9 mouse cellular contexts compared by ENCODE assay signal in the genomic region with DNA sequence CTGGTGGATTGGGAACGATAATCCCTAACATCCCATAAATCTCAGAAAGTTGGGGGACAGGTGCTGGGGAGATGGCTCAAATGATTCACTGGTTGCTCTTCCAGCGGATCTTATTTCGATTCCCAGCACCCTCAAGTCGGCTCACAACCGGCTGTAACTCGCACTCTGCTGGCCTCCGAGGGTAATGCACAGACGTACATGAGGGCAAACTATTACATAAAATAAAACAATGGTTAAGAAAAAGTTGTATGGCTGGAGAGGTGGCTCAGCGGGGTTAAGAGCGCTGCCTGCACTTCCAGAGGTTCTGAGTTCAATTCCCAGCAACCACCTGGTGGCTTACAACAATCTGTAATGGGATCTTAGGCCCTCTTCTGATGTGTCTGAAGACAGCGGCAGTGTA. TPM values are rescaled to one million over a fixed set of nuclear protein-coding genes. Genes with fewer than 3 reads are reported as not detected.
DNase-seq lines count a peak whose midpoint lies in the region; ATAC-seq lines count a peak whose summit lies in the region.
"Had no signal": no experiment of that assay in that cellular context is flagged by ENCODE, and none has a peak within 500 bp of the region (broad histone marks: within the 10 kb centered on the region; RNA-seq: fewer than 3 reads in every experiment).

No protein-coding gene starts in this region.

- WGBS in kidney, embryonic 16.5 days, result 60% methylated on average over 11 of the region's 11 CpGs
- WGBS in embryonic facial prominence, embryonic 10.5 days, result 60% methylated on average over 11 of the region's 11 CpGs
- WGBS in hindbrain, embryonic 16.5 days, result 63% methylated on average over 11 of the region's 11 CpGs
- 61% methylated on average over 11 of the region's 11 CpGs for WGBS in midbrain, embryonic 16.5 days

- H3K9ac ChIP-seq in kidney, embryonic 16.5 days (replicated peaks; ENCODE audit: low read length), result peak overlapping the region; percentile 54
- no peak overlapping the region for H3K9ac ChIP-seq in hindbrain, embryonic 16.5 days (ENCODE audit: low read depth, low read length)
- no peak overlapping the region for H3K9ac ChIP-seq in midbrain, embryonic 16.5 days (ENCODE audit: low read depth, low read length)

- H3K27me3 ChIP-seq in kidney, embryonic 16.5 days (ENCODE audit: insufficient read depth, low read length), result peaks cover 63% of the 10 kb centered on the region
- peaks cover 99% of the 10 kb centered on the region for H3K27me3 ChIP-seq in embryonic facial prominence, embryonic 10.5 days (replicated peaks; ENCODE audit: low read depth, poor library complexity, severe bottlenecking)
- no peaks in the 10 kb centered on the region for H3K27me3 ChIP-seq in hindbrain, embryonic 16.5 days (replicated peaks; ENCODE audit: control insufficient read depth, insufficient read depth, low read length)
- no peaks in the 10 kb centered on the region; the same call in 1 of the 2 replicates for H3K27me3 ChIP-seq in midbrain, embryonic 16.5 days (ENCODE audit: control insufficient read depth, insufficient read depth, low read depth, low read length)

- DNase-seq in kidney, adult 11 months, result no peak
- DNase-seq in embryonic facial prominence, embryonic 10.5 days (ENCODE audit: low spot score), result no peak
- DNase-seq in spleen, postnatal 10 days (ENCODE audit: low spot score in 2 of 2), result no peak
- DNase-seq in kidney, postnatal 4 days, result no peak
- no peak for DNase-seq in thymus, postnatal 10 days (ENCODE audit: low spot score in 2 of 2)

- 0 out of 2 replicates have a peak, but pooled peaks cover 3% of the 10 kb centered on the region for H3K4me1 ChIP-seq in kidney, embryonic 16.5 days (ENCODE audit: insufficient read depth, low read length)
- peaks cover 26% of the 10 kb centered on the region for H3K4me1 ChIP-seq in embryonic facial prominence, embryonic 10.5 days
- H3K4me1 ChIP-seq in hindbrain, embryonic 16.5 days (ENCODE audit: control insufficient read depth, insufficient read depth, low read depth, low read length), result peaks cover 20% of the 10 kb centered on the region
- H3K4me1 ChIP-seq in midbrain, embryonic 16.5 days (ENCODE audit: control insufficient read depth, insufficient read depth, low read length), result peaks cover 17% of the 10 kb centered on the region

- no peak overlapping the region for H3K27ac ChIP-seq in kidney, embryonic 16.5 days (ENCODE audit: low read length)
- no peak overlapping the region; the same call in 1 of the 2 replicates for H3K27ac ChIP-seq in embryonic facial prominence, embryonic 10.5 days (replicated peaks)
- H3K27ac ChIP-seq in hindbrain, embryonic 16.5 days (ENCODE audit: low read depth, low read length), result no peak overlapping the region
- no peak overlapping the region for H3K27ac ChIP-seq in midbrain, embryonic 16.5 days (ENCODE audit: low read length)

- no peak for ATAC-seq in kidney, embryonic 16.5 days (ENCODE audit: low FRiP score, low TSS enrichment)
- no peak for ATAC-seq in hindbrain, embryonic 16.5 days
- ATAC-seq in midbrain, embryonic 16.5 days, result no peak

- H3K4me3 ChIP-seq in kidney, embryonic 16.5 days (ENCODE audit: low read length), result peak overlapping the region; percentile 50
- peak overlapping the region; percentile 60 for H3K4me3 ChIP-seq in embryonic facial prominence, embryonic 10.5 days
- peak overlapping the region; percentile 53 for H3K4me3 ChIP-seq in hindbrain, embryonic 16.5 days (ENCODE audit: low read length)
- peak overlapping the region; percentile 37 for H3K4me3 ChIP-seq in midbrain, embryonic 16.5 days (ENCODE audit: low read depth, low read length)

- no peaks in the 10 kb centered on the region for H3K9me3 ChIP-seq in kidney, embryonic 16.5 days (ENCODE audit: low read length)
- H3K9me3 ChIP-seq in embryonic facial prominence, embryonic 10.5 days, result no peaks in the 10 kb centered on the region
- no peaks in the 10 kb centered on the region for H3K9me3 ChIP-seq in hindbrain, embryonic 16.5 days (ENCODE audit: control insufficient read depth, low read length)
- no peaks in the 10 kb centered on the region for H3K9me3 ChIP-seq in midbrain, embryonic 16.5 days (replicated peaks; ENCODE audit: control insufficient read depth, low read length, poor library complexity, severe bottlenecking)

- peak overlapping the region; percentile 81 for H3K4me2 ChIP-seq in kidney, embryonic 16.5 days (replicated peaks; ENCODE audit: low read depth, low read length)
- peak overlapping the region; percentile 87 for H3K4me2 ChIP-seq in hindbrain, embryonic 16.5 days (ENCODE audit: low read length)
- peak overlapping the region; percentile 53 for H3K4me2 ChIP-seq in midbrain, embryonic 16.5 days (ENCODE audit: low read length)

- no peaks in the 10 kb centered on the region for H3K36me3 ChIP-seq in kidney, embryonic 16.5 days (ENCODE audit: insufficient read depth, low read length)
- H3K36me3 ChIP-seq in embryonic facial prominence, embryonic 10.5 days (replicated peaks), result no peaks in the 10 kb centered on the region
- no peaks in the 10 kb centered on the region for H3K36me3 ChIP-seq in hindbrain, embryonic 16.5 days (ENCODE audit: control insufficient read depth, insufficient read depth, low read length)
- H3K36me3 ChIP-seq in midbrain, embryonic 16.5 days (ENCODE audit: control insufficient read depth, insufficient read depth, low read length), result no peaks in the 10 kb centered on the region

RNA-seq across cellular contexts. Expression of a gene that starts 2.4 kb away (rescaled TPM):
- not detected in 2 replicates for polyA plus RNA-seq in kidney, embryonic 16.5 days (2015; fragmentation: Nextera tagmentation; extraction: Ambion mirVana)
- polyA plus RNA-seq in embryonic facial prominence, embryonic 10.5 days (2016; fragmentation: Nextera tagmentation; extraction: Ambion mirVana), result 0.10 and 0.11 TPM in 2 replicates
- polyA plus RNA-seq in hindbrain, embryonic 16.5 days (2015; fragmentation: Nextera tagmentation; extraction: Ambion mirVana), result 4.9 and 5.6 TPM in 2 replicates
- polyA plus RNA-seq in midbrain, embryonic 16.5 days (2015; fragmentation: Nextera tagmentation; extraction: Ambion mirVana), result 7.7 and 7.8 TPM in 2 replicates

RNA-seq across cellular contexts. Expression of a gene that starts 14.3 kb away (rescaled TPM):
- 1.2 and 1.6 TPM in 2 replicates for polyA plus RNA-seq in kidney, embryonic 16.5 days (2015; fragmentation: Nextera tagmentation; extraction: Ambion mirVana)
- polyA plus RNA-seq in embryonic facial prominence, embryonic 10.5 days (2016; fragmentation: Nextera tagmentation; extraction: Ambion mirVana), result 0.09 and 0.15 TPM in 2 replicates
- polyA plus RNA-seq in hindbrain, embryonic 16.5 days (2015; fragmentation: Nextera tagmentation; extraction: Ambion mirVana), result 3.5 and 3.9 TPM in 2 replicates
- 1.5 and 2.5 TPM in 2 replicates for polyA plus RNA-seq in midbrain, embryonic 16.5 days (2015; fragmentation: Nextera tagmentation; extraction: Ambion mirVana)
- polyA plus RNA-seq: erythroblast, embryonic 14.5 days had no signal

RNA-seq across cellular contexts. Expression of a gene that starts 28.8 kb away (rescaled TPM):
- 1.7 and 2.4 TPM in 2 replicates for polyA plus RNA-seq in kidney, embryonic 16.5 days (2015; fragmentation: Nextera tagmentation; extraction: Ambion mirVana)
- 1.2 and 1.4 TPM in 2 replicates for polyA plus RNA-seq in embryonic facial prominence, embryonic 10.5 days (2016; fragmentation: Nextera tagmentation; extraction: Ambion mirVana)
- 96.7 and 102 TPM in 2 replicates for polyA plus RNA-seq in hindbrain, embryonic 16.5 days (2015; fragmentation: Nextera tagmentation; extraction: Ambion mirVana)
- polyA plus RNA-seq in midbrain, embryonic 16.5 days (2015; fragmentation: Nextera tagmentation; extraction: Ambion mirVana), result 53.2 and 69.0 TPM in 2 replicates
- polyA plus RNA-seq: erythroblast, embryonic 14.5 days had no signal

RNA-seq across cellular contexts. Expression of a gene that starts 49.7 kb away (rescaled TPM):
- 7.3 and 7.8 TPM in 2 replicates for polyA plus RNA-seq in kidney, embryonic 16.5 days (2015; fragmentation: Nextera tagmentation; extraction: Ambion mirVana)
- polyA plus RNA-seq in embryonic facial prominence, embryonic 10.5 days (2016; fragmentation: Nextera tagmentation; extraction: Ambion mirVana), result 10.2 and 11.1 TPM in 2 replicates
- polyA plus RNA-seq in hindbrain, embryonic 16.5 days (2015; fragmentation: Nextera tagmentation; extraction: Ambion mirVana), result 3.1 and 3.9 TPM in 2 replicates
- polyA plus RNA-seq in midbrain, embryonic 16.5 days (2015; fragmentation: Nextera tagmentation; extraction: Ambion mirVana), result 3.4 and 3.5 TPM in 2 replicates

Comparison
In these comparisons a context has a peak if more than half of its experiments do, and no peak if none do; other contexts are left out.
1. RNA of a gene that starts 28.8 kb away (polyA plus RNA-seq): 96.7 to 102 TPM in hindbrain, embryonic 16.5 days and 53.2 to 69.0 TPM in midbrain, embryonic 16.5 days; 1.7 to 2.4 TPM in kidney, embryonic 16.5 days and 1.2 to 1.4 TPM in embryonic facial prominence, embryonic 10.5 days; every median in the first group is over 10 times any median in the second.
2. Peak in every context shown above with its lines, with median percentiles within 50 percentile points of each other: H3K4me2 ChIP-seq and H3K4me3 ChIP-seq.